Mouse (Mus musculus) MEL (cell line): ENCODE results near the gene Ppp2ca. TPM values are rescaled to one million over a fixed set of nuclear protein-coding genes. Genes with fewer than 3 reads are reported as not detected.

ENCODE experiments used
- DNase-seq: peaks from one replicate; pipeline ENCODE4 v3.0.0; 2011; ENCODE audit warnings: low read depth, low spot score
- H3K27ac ChIP-seq: 2 replicates; pipeline ENCODE4 v1.5.1; 2012; ENCODE audit warnings: low read depth, mild to moderate bottlenecking, control low read depth, low read length, moderate library complexity; ENCODE audit not compliant: control insufficient read depth
- H3K27me3 ChIP-seq, 2 experiments: fragments of 150-350 bp in 1 of 2; sonication (generic) in 1 of 2; 2 replicates each; pipeline ENCODE4 v1.6.1; 2012; ENCODE audit warnings: low read length in 2 of 2, mild to moderate bottlenecking in 2 of 2, improper control_type of control experiment in 1 of 2, moderate library complexity in 1 of 2; ENCODE audit not compliant: insufficient read depth in 2 of 2, control insufficient read depth in 1 of 2
- H3K36me3 ChIP-seq, 2 experiments: 2 replicates each; pipeline ENCODE4 v1.6.1; 2012 to 2014; ENCODE audit warnings: low read length in 2 of 2, improper control_type of control experiment in 1 of 2, inconsistent platforms in 1 of 2, mild to moderate bottlenecking in 1 of 2; ENCODE audit not compliant: insufficient read depth in 2 of 2, control insufficient read depth in 1 of 2
- H3K4me1 ChIP-seq, 2 experiments: fragments of 150-350 bp in 1 of 2; sonication (generic) in 1 of 2; 2 replicates each; pipeline ENCODE4 v1.6.1; 2012; ENCODE audit warnings: low read length in 2 of 2, improper control_type of control experiment in 1 of 2, mild to moderate bottlenecking in 1 of 2; ENCODE audit not compliant: insufficient read depth in 2 of 2, control insufficient read depth in 1 of 2
- H3K4me3 ChIP-seq, 2 experiments: fragments of 150-350 bp in 1 of 2; sonication (generic) in 1 of 2; 2 replicates each; pipeline ENCODE4 v1.5.1; 2012; ENCODE audit warnings: low read depth in 2 of 2, low read length in 2 of 2, mild to moderate bottlenecking in 2 of 2, moderate library complexity in 2 of 2, control low read depth in 1 of 2, improper control_type of control experiment in 1 of 2; ENCODE audit not compliant: control insufficient read depth in 1 of 2, insufficient read depth in 1 of 2
- H3K79me2 ChIP-seq: 2 replicates; pipeline ENCODE4 v1.6.1; 2012; ENCODE audit warnings: mild to moderate bottlenecking, low read length, moderate library complexity; ENCODE audit not compliant: control insufficient read depth, poor library complexity, insufficient read depth
- H3K9ac ChIP-seq: 2 replicates; pipeline ENCODE4 v1.6.1; 2012; ENCODE audit warnings: low read depth, mild to moderate bottlenecking, control low read depth, low read length, moderate library complexity; ENCODE audit not compliant: control insufficient read depth, poor library complexity, severe bottlenecking
- H3K9me3 ChIP-seq: fragments of 150-350 bp; sonication (generic); replicated peaks from 2 replicates; pipeline ENCODE4 v1.6.1; 2012; ENCODE audit warnings: mild to moderate bottlenecking, low read length, improper control_type of control experiment, moderate library complexity; ENCODE audit not compliant: insufficient read depth
- BHLHE40 ChIP-seq: IDR thresholded peaks from 2 replicates; pipeline ENCODE4 v1.6.1; 2012; ENCODE audit warnings: low read depth, mild to moderate bottlenecking, inconsistent platforms, low read length, improper control_type of control experiment, borderline replicate concordance
- CHD1 ChIP-seq: IDR thresholded peaks from 2 replicates; pipeline ENCODE4 v1.6.1; 2012; ENCODE audit warnings: low read depth, mild to moderate bottlenecking, inconsistent platforms, low read length, improper control_type of control experiment
- E2F4 ChIP-seq: IDR thresholded peaks from 2 replicates; pipeline ENCODE4 v1.6.1; 2011; ENCODE audit warnings: low read depth, low read length, improper control_type of control experiment, borderline replicate concordance
- ELF1 ChIP-seq: IDR thresholded peaks from 2 replicates; pipeline ENCODE4 v1.6.1; 2014; ENCODE audit warnings: low read depth, mild to moderate bottlenecking, inconsistent platforms, low read length, improper control_type of control experiment, moderate library complexity
- EP300 ChIP-seq, 2 experiments: IDR thresholded peaks; 2 replicates each; pipeline ENCODE4 v1.6.1; 2011; ENCODE audit warnings: improper control_type of control experiment in 2 of 2, low read length in 2 of 2, low read depth in 1 of 2, mild to moderate bottlenecking in 1 of 2
- ETS1 ChIP-seq: IDR thresholded peaks from 2 replicates; pipeline ENCODE4 v1.6.1; 2012; ENCODE audit warnings: low read depth, mild to moderate bottlenecking, inconsistent platforms, low read length, improper control_type of control experiment, moderate library complexity
- GABPA ChIP-seq: IDR thresholded peaks from 2 replicates; pipeline ENCODE4 v1.6.1; 2012; ENCODE audit warnings: low read depth, mild to moderate bottlenecking, inconsistent platforms, low read length, improper control_type of control experiment, moderate library complexity
- HCFC1 ChIP-seq: IDR thresholded peaks from 2 replicates; pipeline ENCODE4 v1.6.1; 2012; ENCODE audit warnings: low read depth, mild to moderate bottlenecking, inconsistent platforms, low read length, improper control_type of control experiment, moderate library complexity
- JUND ChIP-seq: IDR thresholded peaks from 2 replicates; pipeline ENCODE4 v1.6.1; 2011; ENCODE audit warnings: low read depth, mild to moderate bottlenecking, improper control_type of control experiment, low read length
- KAT2A ChIP-seq: conservative IDR thresholded peaks from 2 replicates; pipeline ENCODE4 v1.6.1; 2012; ENCODE audit warnings: low read depth, low read length, improper control_type of control experiment, inconsistent platforms
- MAFK ChIP-seq: IDR thresholded peaks from 2 replicates; pipeline ENCODE4 v1.6.1; 2011; ENCODE audit warnings: low read depth, mild to moderate bottlenecking, low read length, improper control_type of control experiment, borderline replicate concordance
- MEF2A ChIP-seq: IDR thresholded peaks from 2 replicates; pipeline ENCODE4 v1.6.1; 2014; ENCODE audit warnings: low read depth, mild to moderate bottlenecking, inconsistent platforms, low read length, improper control_type of control experiment; ENCODE audit not compliant: poor library complexity, insufficient replicate concordance, severe bottlenecking; ENCODE audit errors: extremely low read depth
- MXI1 ChIP-seq: IDR thresholded peaks from 2 replicates; pipeline ENCODE4 v1.6.1; 2011; ENCODE audit warnings: mild to moderate bottlenecking, low read depth, low read length, improper control_type of control experiment
- MYB ChIP-seq: IDR thresholded peaks from 2 replicates; pipeline ENCODE4 v1.6.1; 2011; ENCODE audit warnings: mild to moderate bottlenecking, low read depth, low read length, improper control_type of control experiment
- MYC ChIP-seq: IDR thresholded peaks from 2 replicates; pipeline ENCODE4 v1.6.1; 2011; ENCODE audit warnings: low read depth, mild to moderate bottlenecking, low read length, improper control_type of control experiment, moderate library complexity
- NELFE ChIP-seq: IDR thresholded peaks from 2 replicates; pipeline ENCODE4 v1.6.1; 2011; ENCODE audit warnings: low read depth, low read length, improper control_type of control experiment
- POLR2A ChIP-seq, 2 experiments: IDR thresholded peaks; 2 replicates each; pipeline ENCODE4 v1.6.1; 2011 to 2012; ENCODE audit warnings: low read length in 2 of 2, mild to moderate bottlenecking in 2 of 2, control low read depth in 1 of 2, improper control_type of control experiment in 1 of 2, low read depth in 1 of 2, moderate library complexity in 1 of 2; ENCODE audit not compliant: control insufficient read depth in 1 of 2, insufficient read depth in 1 of 2, poor library complexity in 1 of 2
- POLR2AphosphoS5 ChIP-seq: IDR thresholded peaks from 2 replicates; pipeline ENCODE4 v1.6.1; 2012; ENCODE audit warnings: low read depth, borderline replicate concordance, mild to moderate bottlenecking, inconsistent platforms, low read length, moderate library complexity, mixed read lengths
- RAD21 ChIP-seq: IDR thresholded peaks from 2 replicates; pipeline ENCODE4 v1.6.1; 2011; ENCODE audit warnings: mild to moderate bottlenecking, low read depth, low read length, improper control_type of control experiment
- RCOR1 ChIP-seq: IDR thresholded peaks from 2 replicates; pipeline ENCODE4 v1.6.1; 2012; ENCODE audit warnings: low read depth, mild to moderate bottlenecking, inconsistent platforms, low read length, improper control_type of control experiment
- SIN3A ChIP-seq: IDR thresholded peaks from 2 replicates; pipeline ENCODE4 v1.6.1; 2012; ENCODE audit warnings: low read length, improper control_type of control experiment, inconsistent platforms
- SMC3 ChIP-seq: IDR thresholded peaks from 2 replicates; pipeline ENCODE4 v1.6.1; 2011; ENCODE audit warnings: low read depth, low read length, improper control_type of control experiment
- TAL1 ChIP-seq: IDR thresholded peaks from 2 replicates; pipeline ENCODE4 v1.6.1; 2012; ENCODE audit warnings: mild to moderate bottlenecking, inconsistent platforms, low read length, moderate library complexity, mixed read lengths
- TBP ChIP-seq: IDR thresholded peaks from 2 replicates; pipeline ENCODE4 v1.8.0; 2011; ENCODE audit warnings: low read depth, low read length, improper control_type of control experiment
- UBTF ChIP-seq: IDR thresholded peaks from 2 replicates; pipeline ENCODE4 v1.6.1; 2012; ENCODE audit warnings: low read depth, mild to moderate bottlenecking, inconsistent platforms, low read length, improper control_type of control experiment, moderate library complexity, borderline replicate concordance; ENCODE audit not compliant: insufficient read depth
- ZKSCAN1 ChIP-seq: IDR thresholded peaks from 2 replicates; pipeline ENCODE4 v1.6.1; 2012; ENCODE audit warnings: low read depth, mild to moderate bottlenecking, inconsistent platforms, low read length, improper control_type of control experiment, moderate library complexity
- ZMIZ1 ChIP-seq: IDR thresholded peaks from 2 replicates; pipeline ENCODE4 v1.6.1; 2012; ENCODE audit warnings: low read depth, mild to moderate bottlenecking, inconsistent platforms, low read length, improper control_type of control experiment, moderate library complexity
- ZNF384 ChIP-seq: IDR thresholded peaks from 2 replicates; pipeline ENCODE4 v1.6.1; 2012; ENCODE audit warnings: low read depth, mild to moderate bottlenecking, inconsistent platforms, low read length, improper control_type of control experiment
- polyA plus RNA-seq, 2 experiments: library from polyadenylated mRNA; stranded (reverse) in 1 of 2; unstranded in 1 of 2; fragments of >175 nt in 1 of 2; fragments of >200 nt in 1 of 2; gene quantifications; 2 replicates each; pipeline versions ENCODE4 v1.2.1 to v1.2.4; 2012; ENCODE audit warnings: low replicate concordance in 2 of 2, low read depth in 1 of 2; ENCODE audit not compliant: insufficient read length in 2 of 2, insufficient read depth in 1 of 2, missing spikeins in 1 of 2
- total RNA-seq: library from RNA; depleted of rRNA; stranded (reverse); fragments of 300-350 nt; gene quantifications from 2 replicates; pipeline ENCODE4 v1.2.3, GENCODE M21; 2012

The Ppp2ca gene
- total and polyA plus RNA-seq, 3 experiments, result 78.2 to 113 (median 102) TPM

GRCm38 (mm10) chr11:52065841-52066240 lies 32.6 kb upstream of the Ppp2ca start:
- H3K9ac ChIP-seq, result peak overlapping the region; percentile 56

GRCm38 (mm10) chr11:52071768-52072167 lies 26.7 kb upstream of the Ppp2ca start:
- DNase-seq, result no peak
- Histone ChIP-seq H3K36me3 (peaks cover 0 to 13% of the 10 kb centered on the region in 2 experiments; a peak in 2 of 4 replicates), H3K27ac (no peak overlapping the region), H3K9me3 (no peaks in the 10 kb centered on the region), H3K4me1 (peaks cover 19 to 23% of the 10 kb centered on the region in 2 experiments), H3K27me3 (no peaks in the 10 kb centered on the region), H3K4me3 (no peak overlapping the region), H3K9ac (no peak overlapping the region), H3K79me2 (no peaks in the 10 kb centered on the region)
- TF ChIP-seq POLR2AphosphoS5, result no peak
- no peak for TF ChIP-seq CHD1
- no peak for TF ChIP-seq SMC3
- no peak for TF ChIP-seq GABPA
- no peak for TF ChIP-seq TAL1
- no peak for TF ChIP-seq JUND
- no peak for TF ChIP-seq BHLHE40
- TF ChIP-seq HCFC1, result no peak
- TF ChIP-seq NELFE, result no peak
- no peak for TF ChIP-seq E2F4
- no peak for TF ChIP-seq ZMIZ1
- TF ChIP-seq RAD21, result no peak
- TF ChIP-seq MYC, result no peak
- TF ChIP-seq KAT2A, result no peak
- TF ChIP-seq MYB, result no peak
- no peak for TF ChIP-seq ELF1
- no peak for TF ChIP-seq ZKSCAN1
- no peak for TF ChIP-seq ZNF384

More at GRCm38 (mm10) chr11:52065841-52066240, 32.6 kb upstream of the Ppp2ca start:
- no peaks in the 10 kb centered on the region for H3K9me3 ChIP-seq
- H3K27me3 ChIP-seq, result no peaks in the 10 kb centered on the region
- no peaks in the 10 kb centered on the region for H3K79me2 ChIP-seq
- peaks cover 5 to 14% of the 10 kb centered on the region in 2 experiments for H3K4me1 ChIP-seq
- H3K27ac ChIP-seq, result peak overlapping the region; percentile 40
- H3K36me3 ChIP-seq, result peaks cover 0 to 14% of the 10 kb centered on the region in 2 experiments; a peak in 2 of 4 replicates
- DNase-seq, result peak; percentile 86
- TF ChIP-seq SIN3A (peak; percentile 71), ZMIZ1 (0 out of 2 replicates have a peak, but pooled peaks have one; percentile 61), TBP (0 out of 2 replicates have a peak, but pooled peaks have one; percentile 34), RCOR1 (peak; percentile 62), HCFC1 (peak; percentile 55; the same call in 1 of the 2 replicates), POLR2A (IDR thresholded peaks at IDR 0.05; ENCODE audit: control insufficient read depth in 1 of 2, insufficient read depth in 1 of 2, low read depth in 1 of 2, low read length in 2 of 2, poor library complexity in 1 of 2) (peak in 1 of 2 experiments; percentile 69; a peak in 2 of 4 replicates), SMC3 (peak; percentile 27; the same call in 1 of the 2 replicates), ETS1 (0 out of 2 replicates have a peak, but pooled peaks have one; percentile 37), MEF2A (no peak), EP300 (IDR thresholded peaks at IDR 0.05; ENCODE audit: low read depth in 1 of 2, low read length in 2 of 2) (peak; percentile 12 to 68; a peak in 2 of 4 replicates), UBTF (0 out of 2 replicates have a peak, but pooled peaks have one; percentile 48), MAFK (0 out of 2 replicates have a peak, but pooled peaks have one; percentile 24), ZNF384 (no peak), MXI1 (peak; percentile 100), BHLHE40 (no peak)
- H3K4me3 ChIP-seq, result peak overlapping the region; percentile 44 to 51
